12 mouse cellular contexts compared by ENCODE assay signal in the genomic region with DNA sequence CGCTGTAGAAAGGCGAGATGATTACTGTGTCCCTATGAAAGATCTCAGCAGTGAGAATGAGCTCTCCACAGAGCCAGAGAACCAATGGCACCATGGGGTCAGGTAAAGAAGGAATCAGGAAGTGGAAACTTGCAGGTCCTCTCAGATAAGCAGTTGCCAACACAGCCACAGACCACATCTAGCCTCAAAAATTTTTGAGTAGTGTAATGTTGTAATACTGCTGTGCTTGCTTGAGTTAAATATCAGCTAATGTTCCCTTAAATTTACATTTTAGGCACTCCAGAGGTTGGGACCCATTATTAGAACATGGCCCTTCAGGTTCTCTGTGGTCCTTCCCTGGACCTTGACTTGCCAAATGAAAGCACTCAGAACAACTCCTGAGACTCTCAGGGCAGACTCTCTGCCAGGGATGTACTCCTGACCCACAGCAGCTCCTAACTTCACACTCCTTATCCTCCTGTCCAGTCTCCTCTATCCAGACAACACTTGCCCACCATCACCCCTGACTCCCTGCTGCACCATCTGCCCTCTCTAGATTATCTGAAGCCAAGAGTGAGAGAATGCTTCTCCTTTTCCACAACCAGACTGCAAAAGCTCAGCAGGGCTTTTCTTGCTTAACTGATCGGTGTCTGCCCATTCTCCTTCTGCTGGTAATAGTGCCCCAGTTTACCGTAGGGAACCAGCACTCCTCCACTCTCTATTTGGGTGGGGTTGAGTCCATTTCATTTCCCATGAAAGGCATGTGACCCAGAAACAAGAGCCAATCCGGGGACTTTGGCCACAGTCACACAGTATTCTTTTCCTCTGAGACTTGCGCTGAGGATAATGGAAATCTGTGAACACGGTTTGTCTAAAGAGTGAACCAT. TPM values are rescaled to one million over a fixed set of nuclear protein-coding genes. Genes with fewer than 3 reads are reported as not detected.
DNase-seq lines count a peak whose midpoint lies in the region; TF ChIP-seq lines count a peak whose summit lies in the region.
"Had no signal": no experiment of that assay in that cellular context is flagged by ENCODE, and none has a peak within 500 bp of the region (broad histone marks: within the 10 kb centered on the region; RNA-seq: fewer than 3 reads in every experiment).

No protein-coding gene starts in this region.

- H3K27me3 ChIP-seq in spleen, adult 2 months (ENCODE audit: control insufficient read depth, insufficient read depth, low read length), result no peaks in the 10 kb centered on the region
- no peaks in the 10 kb centered on the region for H3K27me3 ChIP-seq in splenic B cell, adult 2 months (ENCODE audit: control insufficient read depth, insufficient read depth, low read length, poor library complexity, severe bottlenecking)
- H3K27me3 ChIP-seq: heart, embryonic 12.5 days had no signal

- TF ChIP-seq CTCF in gastrocnemius, adult 2 months (IDR thresholded peaks at IDR 0.05), result no peak
- TF ChIP-seq CTCF in spleen, adult 2 months (IDR thresholded peaks at IDR 0.05; ENCODE audit: extremely low read depth, insufficient read depth, insufficient read length, insufficient replicate concordance), result no peak

- H3K4me1 ChIP-seq in spleen, adult 2 months (ENCODE audit: control insufficient read depth, insufficient read depth, insufficient read length), result peaks cover 34% of the 10 kb centered on the region; the same call in 1 of the 2 replicates

- no peak for TF ChIP-seq POLR2A in spleen, adult 2 months (IDR thresholded peaks at IDR 0.05; ENCODE audit: low read depth, low read length)

- intact Hi-C loops in gastrocnemius, adult 2 months (cut with DNase I), result loop anchor here (5.0 kb wide), 1 partner anchor 34 kb away; no protein-coding TSS in a partner anchor

- peak; percentile 34 for DNase-seq in gastrocnemius, adult 2 months
- no peak for DNase-seq in gastrocnemius, postnatal 4 days (ENCODE audit: low spot score in 2 of 2)
- DNase-seq in spleen, adult 2 months (ENCODE audit: low read depth in 1 of 2, low spot score in 2 of 2), result no peak
- DNase-seq in spleen, adult 12 weeks (ENCODE audit: low spot score), result no peak
- peak; percentile 65 to 75 for DNase-seq in lung, adult 18-20 months
- DNase-seq in splenic B cell, adult 2 months (ENCODE audit: low read depth, low spot score), result peak; percentile 33
- DNase-seq in adrenal gland, adult 2 months, result no peak
- DNase-seq in spleen, postnatal 10 days (ENCODE audit: low spot score in 2 of 2), result no peak
- DNase-seq: adrenal gland, adult 8-10 months; lung, embryonic 14.5 days had no signal

- H3K27ac ChIP-seq in gastrocnemius, adult 2 months, result peak overlapping the region; percentile 93
- peak overlapping the region; percentile 54 for H3K27ac ChIP-seq in spleen, adult 2 months (ENCODE audit: insufficient read depth, low read length)
- H3K27ac ChIP-seq: kidney, postnatal 0 days had no signal

- H3K36me3 ChIP-seq in spleen, adult 2 months (ENCODE audit: control insufficient read depth, insufficient read depth, low read length), result peaks cover 3% of the 10 kb centered on the region; the same call in 1 of the 2 replicates
- H3K36me3 ChIP-seq in splenic B cell, adult 2 months (ENCODE audit: control insufficient read depth, insufficient read depth, low read length, poor library complexity, severe bottlenecking), result peaks cover 2% of the 10 kb centered on the region; the same call in 1 of the 2 replicates
- H3K36me3 ChIP-seq: heart, embryonic 12.5 days had no signal

- H3K4me3 ChIP-seq in gastrocnemius, adult 2 months, result peak overlapping the region; percentile 94
- peak overlapping the region; percentile 23; the same call in 1 of the 2 replicates for H3K4me3 ChIP-seq in spleen, adult 2 months (ENCODE audit: extremely low read depth, insufficient read depth, insufficient read length)
- H3K4me3 ChIP-seq: heart, embryonic 12.5 days had no signal

- 47% methylated on average over 7 of the region's 7 CpGs for WGBS in spleen, adult 2 months

RNA-seq across cellular contexts. Expression of gene Lcmt1, which starts 3.5 kb away (rescaled TPM):
- total RNA-seq in gastrocnemius, adult 2 months (2021), result 10 to 100 TPM; 28.5 to 28.8 TPM
- 10 to 100 TPM; 28.9 to 32.6 TPM for total RNA-seq in gastrocnemius, postnatal 4 days (2021)
- polyA plus RNA-seq in spleen, adult 2 months (2012; rRNA removed), result 9.3 and 13.1 TPM in 2 replicates
- total RNA-seq in adrenal gland, adult 2 months (2021), result 10 to 100 TPM; 24.0 to 28.3 TPM
- polyA plus RNA-seq in adrenal gland, adult 2 months (2012; rRNA removed), result 15.9 and 16.5 TPM in 2 replicates

RNA-seq across cellular contexts. Expression of gene Arhgap17, which starts 3.6 kb away (rescaled TPM):
- 10 to 100 TPM; 16.4 to 18.5 TPM for total RNA-seq in gastrocnemius, adult 2 months (2021)
- total RNA-seq in gastrocnemius, postnatal 4 days (2021), result 10 to 100 TPM; 28.8 to 31.7 TPM
- polyA plus RNA-seq in spleen, adult 2 months (2012; rRNA removed), result 68.0 and 83.6 TPM in 2 replicates
- total RNA-seq in adrenal gland, adult 2 months (2021), result 10 to 100 TPM; 52.9 to 58.3 TPM
- polyA plus RNA-seq in adrenal gland, adult 2 months (2012; rRNA removed), result 54.8 and 62.0 TPM in 2 replicates

Comparison
In these comparisons a context has a peak if more than half of its experiments do, and no peak if none do; other contexts are left out.
1. DNase-seq: peak in gastrocnemius, adult 2 months (single experiment), lung, adult 18-20 months (2 of 2) and splenic B cell, adult 2 months (single experiment); none in gastrocnemius, postnatal 4 days (0 of 2), spleen, adult 2 months (0 of 2), spleen, adult 12 weeks (single experiment), adrenal gland, adult 2 months (single experiment) and spleen, postnatal 10 days (0 of 2).